Mouse (Mus musculus) urinary bladder, postnatal 36 days (tissue): ENCODE results near the gene 2810004N23Rik.
"Not testable (repeated sequence)": the region's sequence is repeated elsewhere in the genome, so short reads cannot be mapped to it uniquely, and the experiment has no call there.

Experiments
- DNase-seq, 2 experiments: peaks; one replicate each; pipeline ENCODE4 v3.0.0; 2022; ENCODE audit warnings: low spot score in 2 of 2, mixed read lengths in 1 of 2

Gene 2810004N23Rik

GRCm38 (mm10) chr8:124866669-124867068, 3.7 kb upstream of the 2810004N23Rik start:
- no peak for DNase-seq

GRCm38 (mm10) chr8:124863729-124864128, 809 bp upstream of the 2810004N23Rik start:
- DNase-seq: no peak

GRCm38 (mm10) chr8:124863163-124863677, 300 bp upstream of the 2810004N23Rik start:
- no peak for DNase-seq

- DNase-seq: no peak
These were observed 2.7 kb downstream of the 2810004N23Rik start for GRCm38 (mm10) chr8:124860188-124860587.

GRCm38 (mm10) chr8:124859466-124859865, 3.5 kb downstream of the 2810004N23Rik start:
- DNase-seq: no peak

- DNase-seq: no peak
These were observed 9.4 kb downstream of the 2810004N23Rik start for GRCm38 (mm10) chr8:124853511-124853910.

GRCm38 (mm10) chr8:124845573-124845972, 17.3 kb downstream of the 2810004N23Rik start:
- DNase-seq: no peak

- no peak for DNase-seq
These were observed 17.8 kb downstream of the 2810004N23Rik start for GRCm38 (mm10) chr8:124845131-124845530.

- not testable (repeated sequence) for DNase-seq
These were observed 20.0 kb downstream of the 2810004N23Rik start for GRCm38 (mm10) chr8:124842929-124843328.

GRCm38 (mm10) chr8:124841775-124842174, 21.1 kb downstream of the 2810004N23Rik start:
- no peak for DNase-seq

- no peak for DNase-seq
These were observed 22.0 kb downstream of the 2810004N23Rik start for GRCm38 (mm10) chr8:124840900-124841299.

- DNase-seq: no peak
These were observed 23.5 kb downstream of the 2810004N23Rik start for GRCm38 (mm10) chr8:124839371-124839770.

- DNase-seq: no peak
These were observed 25.0 kb downstream of the 2810004N23Rik start for GRCm38 (mm10) chr8:124837956-124838355.

- DNase-seq: no peak
These were observed 26.0 kb downstream of the 2810004N23Rik start for GRCm38 (mm10) chr8:124836907-124837306.

GRCm38 (mm10) chr8:124836273-124836672, 26.6 kb downstream of the 2810004N23Rik start:
- no peak for DNase-seq

GRCm38 (mm10) chr8:124835848-124836247, 27.1 kb downstream of the 2810004N23Rik start:
- DNase-seq: no peak

GRCm38 (mm10) chr8:124833430-124834205, 29.3 kb downstream of the 2810004N23Rik start:
- no peak for DNase-seq

GRCm38 (mm10) chr8:124831941-124832340, 31.0 kb downstream of the 2810004N23Rik start:
- DNase-seq: no peak

GRCm38 (mm10) chr8:124831531-124831930, 31.4 kb downstream of the 2810004N23Rik start:
- DNase-seq: no peak

- no peak for DNase-seq
These were observed 32.9 kb downstream of the 2810004N23Rik start for GRCm38 (mm10) chr8:124830050-124830449.

- no peak for DNase-seq
These were observed 34.2 kb downstream of the 2810004N23Rik start for GRCm38 (mm10) chr8:124828561-124829240.

- peak; percentile 9 to 38 for DNase-seq
These were observed 35.5 kb downstream of the 2810004N23Rik start for GRCm38 (mm10) chr8:124827387-124827786.

- DNase-seq: peak in 1 of 2 experiments; percentile 37
These were observed 36.3 kb downstream of the 2810004N23Rik start for GRCm38 (mm10) chr8:124826658-124827057.
